Mouse (Mus musculus) liver, embryonic 15.5 days (tissue): ENCODE results near the gene Cdca8. TPM values are rescaled to one million over a fixed set of nuclear protein-coding genes. Genes with fewer than 3 reads are reported as not detected.

Experiments
- ATAC-seq: fragments of 200-750 bp; cut with Nextera tagmentation; 2 replicates; pipeline ENCODE4 v1.8.0; 2017; ENCODE audit warnings: moderate number of reproducible peaks, mild to moderate bottlenecking, moderate library complexity; ENCODE audit not compliant: insufficient read depth
- H3K27ac ChIP-seq: fragments of 300-500 bp; sonication (generic); replicated peaks from 2 replicates; pipeline ENCODE4 v1.5.1; 2015; ENCODE audit warnings: mild to moderate bottlenecking, inconsistent platforms
- H3K27me3 ChIP-seq: fragments of 300-500 bp; sonication (generic); 2 replicates; pipeline ENCODE4 v1.6.1; 2015; ENCODE audit warnings: mild to moderate bottlenecking, inconsistent platforms
- H3K36me3 ChIP-seq: fragments of 300-500 bp; sonication (generic); replicated peaks from 2 replicates; pipeline ENCODE4 v1.6.1; 2015; ENCODE audit warnings: moderate library complexity, mild to moderate bottlenecking, inconsistent platforms
- H3K4me1 ChIP-seq: fragments of 300-500 bp; sonication (generic); replicated peaks from 2 replicates; pipeline ENCODE4 v1.6.1; 2015; ENCODE audit warnings: inconsistent platforms
- H3K4me2 ChIP-seq: fragments of 300-500 bp; sonication (generic); 2 replicates; pipeline ENCODE4 v1.6.1; 2015; ENCODE audit warnings: moderate library complexity, mild to moderate bottlenecking, inconsistent platforms
- H3K4me3 ChIP-seq: fragments of 300-500 bp; sonication (generic); replicated peaks from 2 replicates; pipeline ENCODE4 v1.5.1; 2015; ENCODE audit warnings: mild to moderate bottlenecking, inconsistent platforms
- H3K9ac ChIP-seq: fragments of 300-500 bp; sonication (generic); 2 replicates; pipeline ENCODE4 v1.6.1; 2015; ENCODE audit warnings: moderate library complexity, mild to moderate bottlenecking, inconsistent platforms
- H3K9me3 ChIP-seq: fragments of 300-500 bp; sonication (generic); replicated peaks from 2 replicates; pipeline ENCODE4 v1.6.1; 2016; ENCODE audit warnings: inconsistent platforms
- WGBS: fragments of 180-500 bp; shearing (Covaris S2); methylation state at CpG from one replicate; pipeline ENCODE4 v1.1.7; 2015; ENCODE audit warnings: mixed read lengths; ENCODE audit not compliant: insufficient replicate concordance; 5-methylcytosine and 5-hydroxymethylcytosine counted together
- polyA plus RNA-seq: library from polyadenylated mRNA; unstranded; fragments of >200 nt; fragmentation: Nextera tagmentation; extraction: Ambion mirVana; gene quantifications from 2 replicates; pipeline ENCODE4 v1.2.1, GENCODE M21; 2015

Cdca8 gene
- polyA plus RNA-seq, 1 experiment from 2014 or later: 118 TPM

GRCm38 (mm10) chr4:124898428-124898827 is 40.7 kb downstream of the Cdca8 start:
- no peaks in the 10 kb centered on the region for H3K36me3 ChIP-seq
- no peak for ATAC-seq
- H3K27me3 ChIP-seq: peaks cover 60% of the 10 kb centered on the region
- no peak overlapping the region for H3K4me3 ChIP-seq
- H3K4me1 ChIP-seq: peaks cover 16% of the 10 kb centered on the region; the same call in 1 of the 2 replicates
- H3K27ac ChIP-seq: no peak overlapping the region
- WGBS: 56% methylated on average over 10 of the region's 10 CpGs
- H3K9me3 ChIP-seq: no peaks in the 10 kb centered on the region
- no peak overlapping the region for H3K4me2 ChIP-seq
- H3K9ac ChIP-seq: no peak overlapping the region

GRCm38 (mm10) chr4:124894508-124895428 is 44.3 kb downstream of the Cdca8 start:
- no peak overlapping the region for H3K9ac ChIP-seq
- H3K27ac ChIP-seq: no peak overlapping the region
- peak overlapping the region; percentile 29; the same call in 1 of the 2 replicates for H3K4me3 ChIP-seq
- ATAC-seq: no peak
- WGBS: 2% methylated on average over 83 of the region's 83 CpGs
- no peaks in the 10 kb centered on the region for H3K9me3 ChIP-seq
- H3K4me1 ChIP-seq: peaks cover 12% of the 10 kb centered on the region; the same call in 1 of the 2 replicates
- H3K27me3 ChIP-seq: peaks cover 74% of the 10 kb centered on the region
- H3K4me2 ChIP-seq: peak overlapping the region; percentile 51
- H3K36me3 ChIP-seq: no peaks in the 10 kb centered on the region

- 24% methylated on average over 6 of the region's 6 CpGs for WGBS
- H3K9ac ChIP-seq: no peak overlapping the region
- no peaks in the 10 kb centered on the region for H3K9me3 ChIP-seq
- H3K27ac ChIP-seq: no peak overlapping the region
- H3K4me2 ChIP-seq: no peak overlapping the region
- H3K27me3 ChIP-seq: peaks cover 74% of the 10 kb centered on the region
- H3K36me3 ChIP-seq: no peaks in the 10 kb centered on the region
- H3K4me3 ChIP-seq: no peak overlapping the region
- peaks cover 6% of the 10 kb centered on the region; the same call in 1 of the 2 replicates for H3K4me1 ChIP-seq
- ATAC-seq: no peak
Measured at GRCm38 (mm10) chr4:124893769-124894168, 45.3 kb downstream of the Cdca8 start.

GRCm38 (mm10) chr4:124890831-124891230 is 48.3 kb downstream of the Cdca8 start:
- Histone ChIP-seq H3K27me3 (peaks cover 70% of the 10 kb centered on the region), H3K27ac (no peak overlapping the region)

GRCm38 (mm10) chr4:124889935-124890334 is 49.2 kb downstream of the Cdca8 start:
- Histone ChIP-seq H3K27ac (no peak overlapping the region), H3K4me3 (no peak overlapping the region), H3K27me3 (peaks cover 70% of the 10 kb centered on the region), H3K4me1 (peaks cover 5% of the 10 kb centered on the region; the same call in 1 of the 2 replicates), H3K4me2 (no peak overlapping the region), H3K9ac (no peak overlapping the region), H3K36me3 (no peaks in the 10 kb centered on the region), H3K9me3 (no peaks in the 10 kb centered on the region)
- 59% methylated on average over 2 of the region's 2 CpGs for WGBS
- no peak for ATAC-seq

More at GRCm38 (mm10) chr4:124890831-124891230, 48.3 kb downstream of the Cdca8 start:
- Histone ChIP-seq H3K4me1 (peaks cover 6% of the 10 kb centered on the region; the same call in 1 of the 2 replicates), H3K4me2 (no peak overlapping the region), H3K9me3 (no peaks in the 10 kb centered on the region), H3K4me3 (no peak overlapping the region), H3K36me3 (no peaks in the 10 kb centered on the region), H3K9ac (no peak overlapping the region)
- no peak for ATAC-seq
- WGBS: 62% methylated on average over 5 of the region's 5 CpGs

- Histone ChIP-seq H3K9ac (no peak overlapping the region), H3K9me3 (no peaks in the 10 kb centered on the region), H3K27ac (no peak overlapping the region), H3K4me3 (no peak overlapping the region), H3K27me3 (peaks cover 69% of the 10 kb centered on the region), H3K4me1 (no peaks in the 10 kb centered on the region), H3K4me2 (no peak overlapping the region), H3K36me3 (no peaks in the 10 kb centered on the region)
- no peak for ATAC-seq
- 53% methylated on average over 7 of the region's 7 CpGs for WGBS
Measured at GRCm38 (mm10) chr4:124888702-124889101, 50.4 kb downstream of the Cdca8 start.

- no peak for ATAC-seq
- Histone ChIP-seq H3K27me3 (peaks cover 82% of the 10 kb centered on the region), H3K9ac (no peak overlapping the region), H3K27ac (no peak overlapping the region), H3K4me3 (no peak overlapping the region), H3K36me3 (no peaks in the 10 kb centered on the region), H3K9me3 (no peaks in the 10 kb centered on the region), H3K4me1 (no peaks in the 10 kb centered on the region), H3K4me2 (no peak overlapping the region)
- under 1% methylated on average over 37 of the region's 37 CpGs for WGBS
Measured at GRCm38 (mm10) chr4:124882151-124882729, 56.9 kb downstream of the Cdca8 start.

GRCm38 (mm10) chr4:124881341-124881908 is 57.7 kb downstream of the Cdca8 start:
- 2% methylated on average over 36 of the region's 37 CpGs for WGBS
- Histone ChIP-seq H3K4me3 (0 out of 2 replicates have a peak overlapping the region, but pooled peaks have one; percentile 3), H3K36me3 (no peaks in the 10 kb centered on the region), H3K9me3 (no peaks in the 10 kb centered on the region), H3K27me3 (peaks cover 78% of the 10 kb centered on the region), H3K4me2 (peak overlapping the region; percentile 6), H3K4me1 (no peaks in the 10 kb centered on the region), H3K9ac (no peak overlapping the region), H3K27ac (no peak overlapping the region)
- ATAC-seq: no peak

GRCm38 (mm10) chr4:124880599-124880998 is 58.5 kb downstream of the Cdca8 start, which contains the start of gene Epha10:
Gene Epha10 (plus strand): TSS chr4:124880899.
- H3K9ac ChIP-seq: no peak within 1 kb of the TSS
- ATAC-seq: no peak
- 0 out of 2 replicates have a peak within 1 kb of the TSS, but pooled peaks have one; percentile 3 for H3K4me3 ChIP-seq
- peak within 1 kb of the TSS; percentile 6 for H3K4me2 ChIP-seq
- 5% methylated on average over 11 of the region's 11 CpGs for WGBS
- H3K36me3 ChIP-seq: no peaks in the 10 kb centered on the region
- H3K4me1 ChIP-seq: no peaks in the 10 kb centered on the region
- peaks cover 70% of the 10 kb centered on the region for H3K27me3 ChIP-seq
- H3K9me3 ChIP-seq: no peaks in the 10 kb centered on the region
- H3K27ac ChIP-seq: no peak within 1 kb of the TSS

- WGBS: 78% methylated on average over 1 of the region's 1 CpGs
- Histone ChIP-seq H3K9me3 (no peaks in the 10 kb centered on the region), H3K27ac (no peak overlapping the region), H3K4me3 (no peak overlapping the region), H3K4me1 (no peaks in the 10 kb centered on the region), H3K4me2 (no peak overlapping the region), H3K36me3 (no peaks in the 10 kb centered on the region), H3K9ac (no peak overlapping the region), H3K27me3 (no peaks in the 10 kb centered on the region)
- ATAC-seq: no peak
Measured at GRCm38 (mm10) chr4:124872719-124873118, 66.4 kb downstream of the Cdca8 start.
